Mouse (Mus musculus): ENCODE measurements around the gene Ptprcap. TPM values are rescaled to one million over a fixed set of nuclear protein-coding genes. Genes with fewer than 3 reads are reported as not detected.
A peak's percentile ranks its signal among the peaks of the same experiment; 100 is the strongest.

The Ptprcap gene
- polyA plus RNA-seq, 2 experiments: 7.0 to 7.8 TPM

- no peaks in the 10 kb centered on the region for H3K9me3 ChIP-seq (ENCODE audit: control insufficient read depth, low read length)
- H3K36me3 ChIP-seq (ENCODE audit: control insufficient read depth, insufficient read depth, low read length): peaks cover 73% of the 10 kb centered on the region
- ATAC-seq (ENCODE audit: low FRiP score, low read depth) (no peak), DNase-seq (ENCODE audit: low spot score) (no peak)
- 82% methylated on average over 11 of the region's 11 CpGs for WGBS
- H3K4me3 ChIP-seq (replicated peaks; ENCODE audit: low read length): no peak overlapping the region
- TF ChIP-seq POLR2A (IDR thresholded peaks at IDR 0.05; ENCODE audit: borderline replicate concordance, extremely low read depth, insufficient read depth, insufficient read length): no peak
- H3K9ac ChIP-seq (ENCODE audit: low read depth, low read length, severe bottlenecking): no peak overlapping the region
- no peak overlapping the region for H3K4me2 ChIP-seq (replicated peaks; ENCODE audit: low read depth, low read length, severe bottlenecking)
- H3K4me1 ChIP-seq (ENCODE audit: control insufficient read depth, insufficient read depth, low read length): peaks cover 13% of the 10 kb centered on the region
- no peaks in the 10 kb centered on the region for H3K27me3 ChIP-seq (ENCODE audit: control insufficient read depth, insufficient read depth, low read length)
- no peak overlapping the region for H3K27ac ChIP-seq (replicated peaks; ENCODE audit: low read depth, low read length)
These were observed 37.6 kb upstream of the Ptprcap start for GRCm38 (mm10) chr19:4115816-4116215.

- no peak for ATAC-seq (ENCODE audit: low FRiP score, low read depth)
- WGBS: 98% methylated on average over 7 of the region's 7 CpGs
These were observed 36.4 kb upstream of the Ptprcap start for GRCm38 (mm10) chr19:4117006-4117405.

GRCm38 (mm10) chr19:4118350-4118749 is 35.1 kb upstream of the Ptprcap start:
- Histone ChIP-seq H3K9ac (ENCODE audit: low read depth, low read length, severe bottlenecking) (no peak overlapping the region), H3K36me3 (ENCODE audit: control insufficient read depth, insufficient read depth, low read length) (peaks cover 55% of the 10 kb centered on the region), H3K4me2 (replicated peaks; ENCODE audit: low read depth, low read length, severe bottlenecking) (no peak overlapping the region), H3K27me3 (ENCODE audit: control insufficient read depth, insufficient read depth, low read length) (no peaks in the 10 kb centered on the region), H3K4me1 (ENCODE audit: control insufficient read depth, insufficient read depth, low read length) (peaks cover 15% of the 10 kb centered on the region), H3K4me3 (replicated peaks; ENCODE audit: low read length) (no peak overlapping the region), H3K27ac (replicated peaks; ENCODE audit: low read depth, low read length) (no peak overlapping the region), H3K9me3 (ENCODE audit: control insufficient read depth, low read length) (no peaks in the 10 kb centered on the region)
- no peak for DNase-seq (ENCODE audit: low spot score)
- no peak for ATAC-seq (ENCODE audit: low FRiP score, low read depth)
- TF ChIP-seq POLR2A (IDR thresholded peaks at IDR 0.05; ENCODE audit: borderline replicate concordance, extremely low read depth, insufficient read depth, insufficient read length): no peak
- 95% methylated on average over 2 of the region's 2 CpGs for WGBS

More at GRCm38 (mm10) chr19:4117006-4117405, 36.4 kb upstream of the Ptprcap start:
- Histone ChIP-seq H3K27me3 (ENCODE audit: control insufficient read depth, insufficient read depth, low read length) (no peaks in the 10 kb centered on the region), H3K36me3 (ENCODE audit: control insufficient read depth, insufficient read depth, low read length) (peaks cover 66% of the 10 kb centered on the region), H3K4me1 (ENCODE audit: control insufficient read depth, insufficient read depth, low read length) (peaks cover 15% of the 10 kb centered on the region), H3K27ac (replicated peaks; ENCODE audit: low read depth, low read length) (no peak overlapping the region), H3K9ac (ENCODE audit: low read depth, low read length, severe bottlenecking) (no peak overlapping the region; the same call in 1 of the 2 replicates), H3K9me3 (ENCODE audit: control insufficient read depth, low read length) (no peaks in the 10 kb centered on the region), H3K4me2 (replicated peaks; ENCODE audit: low read depth, low read length, severe bottlenecking) (no peak overlapping the region), H3K4me3 (replicated peaks; ENCODE audit: low read length) (no peak overlapping the region)
- no peak for DNase-seq (ENCODE audit: low spot score)
- TF ChIP-seq POLR2A (IDR thresholded peaks at IDR 0.05; ENCODE audit: borderline replicate concordance, extremely low read depth, insufficient read depth, insufficient read length): no peak

- H3K9ac ChIP-seq (ENCODE audit: low read depth, low read length, severe bottlenecking): 0 out of 2 replicates have a peak overlapping the region, but pooled peaks have one; percentile 8
- no peak for TF ChIP-seq POLR2A (IDR thresholded peaks at IDR 0.05; ENCODE audit: borderline replicate concordance, extremely low read depth, insufficient read depth, insufficient read length)
- peak overlapping the region; percentile 55; the same call in 1 of the 2 replicates for H3K4me2 ChIP-seq (replicated peaks; ENCODE audit: low read depth, low read length, severe bottlenecking)
- no peak overlapping the region for H3K27ac ChIP-seq (replicated peaks; ENCODE audit: low read depth, low read length)
- 94% methylated on average over 6 of the region's 6 CpGs for WGBS
- peaks cover 9% of the 10 kb centered on the region for H3K4me1 ChIP-seq (ENCODE audit: control insufficient read depth, insufficient read depth, low read length)
- no peak overlapping the region for H3K4me3 ChIP-seq (replicated peaks; ENCODE audit: low read length)
- DNase-seq (ENCODE audit: low spot score): no peak
- ATAC-seq (ENCODE audit: low FRiP score, low read depth): no peak
- H3K27me3 ChIP-seq (ENCODE audit: control insufficient read depth, insufficient read depth, low read length): no peaks in the 10 kb centered on the region
- no peaks in the 10 kb centered on the region for H3K9me3 ChIP-seq (ENCODE audit: control insufficient read depth, low read length)
- H3K36me3 ChIP-seq (ENCODE audit: control insufficient read depth, insufficient read depth, low read length): peaks cover 40% of the 10 kb centered on the region
These were observed 33.5 kb upstream of the Ptprcap start for GRCm38 (mm10) chr19:4119716-4120487.

GRCm38 (mm10) chr19:4120496-4120895 is 32.9 kb upstream of the Ptprcap start:
- no peak for ATAC-seq (ENCODE audit: low FRiP score, low read depth)

More at GRCm38 (mm10) chr19:4120496-4120895, 32.9 kb upstream of the Ptprcap start:
- 0 out of 2 replicates have a peak overlapping the region, but pooled peaks have one; percentile 8 for H3K9ac ChIP-seq (ENCODE audit: low read depth, low read length, severe bottlenecking)
- H3K27ac ChIP-seq (replicated peaks; ENCODE audit: low read depth, low read length): no peak overlapping the region
- TF ChIP-seq POLR2A (IDR thresholded peaks at IDR 0.05; ENCODE audit: borderline replicate concordance, extremely low read depth, insufficient read depth, insufficient read length): no peak
- 96% methylated on average over 2 of the region's 2 CpGs for WGBS
- no peak for DNase-seq (ENCODE audit: low spot score)
- no peaks in the 10 kb centered on the region for H3K27me3 ChIP-seq (ENCODE audit: control insufficient read depth, insufficient read depth, low read length)
- peaks cover 34% of the 10 kb centered on the region for H3K36me3 ChIP-seq (ENCODE audit: control insufficient read depth, insufficient read depth, low read length)
- H3K4me2 ChIP-seq (replicated peaks; ENCODE audit: low read depth, low read length, severe bottlenecking): peak overlapping the region; percentile 55
- H3K9me3 ChIP-seq (ENCODE audit: control insufficient read depth, low read length): no peaks in the 10 kb centered on the region
- H3K4me3 ChIP-seq (replicated peaks; ENCODE audit: low read length): peak overlapping the region; percentile 46
- peaks cover 9% of the 10 kb centered on the region for H3K4me1 ChIP-seq (ENCODE audit: control insufficient read depth, insufficient read depth, low read length)

Data from limb, embryonic 14.5 days (tissue).